Mouse (Mus musculus): ENCODE data around the gene Patl2. TPM values are rescaled to one million over a fixed set of nuclear protein-coding genes. Genes with fewer than 3 reads are reported as not detected.

Gene Patl2
- total RNA-seq, 2 experiments from 2014 or later = not detected

- intact Hi-C loops (cut with DNase I) = no loop called here
- peak; percentile 67 to 75 for DNase-seq
Measured at GRCm38 (mm10) chr2:122148242-122148917, 37.6 kb downstream of the Patl2 start.

GRCm38 (mm10) chr2:122147508-122148241 is 38.3 kb downstream of the Patl2 start, which contains the start of gene B2m:
Gene B2m, plus strand, starts transcription at chr2:122147686.
- peak; percentile 93 to 97 for DNase-seq
- intact Hi-C loops (cut with DNase I) = loop anchor here (2.0 kb wide), 1 partner anchor 29 kb away; the partner anchor contains the start of gene Spg11

- no peak for DNase-seq
- intact Hi-C loops (cut with DNase I) = loop anchor here (2.0 kb wide), 1 partner anchor 28 kb away; the partner anchor contains the start of gene Spg11
Measured at GRCm38 (mm10) chr2:122146687-122147086, 39.3 kb downstream of the Patl2 start.

GRCm38 (mm10) chr2:122145756-122146155 is 40.2 kb downstream of the Patl2 start:
- intact Hi-C loops (cut with DNase I) = loop anchor here (2.0 kb wide), 1 partner anchor 27 kb away; the partner anchor contains the start of gene Spg11
- DNase-seq = no peak

GRCm38 (mm10) chr2:122143111-122143510 is 42.9 kb downstream of the Patl2 start:
- intact Hi-C loops (cut with DNase I) = no loop called here

GRCm38 (mm10) chr2:122141332-122141967 is 44.5 kb downstream of the Patl2 start:
- intact Hi-C loops (cut with DNase I) = no loop called here

More at GRCm38 (mm10) chr2:122143111-122143510, 42.9 kb downstream of the Patl2 start:
- no peak for DNase-seq

GRCm38 (mm10) chr2:122140815-122141214 is 45.2 kb downstream of the Patl2 start:
- intact Hi-C loops (cut with DNase I) = no loop called here

More at GRCm38 (mm10) chr2:122141332-122141967, 44.5 kb downstream of the Patl2 start:
- no peak for DNase-seq

GRCm38 (mm10) chr2:122137839-122138465 is 48.0 kb downstream of the Patl2 start:
- intact Hi-C loops (cut with DNase I) = no loop called here
- no peak for DNase-seq

More at GRCm38 (mm10) chr2:122140815-122141214, 45.2 kb downstream of the Patl2 start:
- DNase-seq = no peak

GRCm38 (mm10) chr2:122132618-122133017 is 53.4 kb downstream of the Patl2 start:
- DNase-seq = no peak
- intact Hi-C loops (cut with DNase I) = no loop called here

GRCm38 (mm10) chr2:122132078-122132477 is 53.9 kb downstream of the Patl2 start:
- intact Hi-C loops (cut with DNase I) = no loop called here

GRCm38 (mm10) chr2:122127635-122128034 is 58.4 kb downstream of the Patl2 start:
- intact Hi-C loops (cut with DNase I) = no loop called here
- no peak for DNase-seq

More at GRCm38 (mm10) chr2:122132078-122132477, 53.9 kb downstream of the Patl2 start:
- DNase-seq = no peak

GRCm38 (mm10) chr2:122126765-122127347 is 59.1 kb downstream of the Patl2 start:
- intact Hi-C loops (cut with DNase I) = no loop called here

GRCm38 (mm10) chr2:122125680-122126572 is 60.1 kb downstream of the Patl2 start:
- intact Hi-C loops (cut with DNase I) = no loop called here
- no peak for DNase-seq

More at GRCm38 (mm10) chr2:122126765-122127347, 59.1 kb downstream of the Patl2 start:
- no peak for DNase-seq

GRCm38 (mm10) chr2:122117961-122118958 is 67.7 kb downstream of the Patl2 start, which contains the start of gene Spg11:
Gene Spg11, minus strand, starts transcription at chr2:122118386.
- intact Hi-C loops (cut with DNase I) = loop anchor here (2.0 kb wide), 1 partner anchor 29 kb away; the partner anchor contains the start of gene B2m
- peak; percentile 97 to 98 for DNase-seq

GRCm38 (mm10) chr2:122116888-122117287 is 69.1 kb downstream of the Patl2 start:
- no peak for DNase-seq
- intact Hi-C loops (cut with DNase I) = no loop called here

GRCm38 (mm10) chr2:122109714-122110113 is 76.3 kb downstream of the Patl2 start:
- intact Hi-C loops (cut with DNase I) = no loop called here
- peak in 1 of 2 experiments; percentile 7 for DNase-seq

- intact Hi-C loops (cut with DNase I) = no loop called here
- no peak for DNase-seq
Measured at GRCm38 (mm10) chr2:122108101-122108500, 77.9 kb downstream of the Patl2 start.
